Mouse (Mus musculus) hindbrain, embryonic 16.5 days (tissue): Measurements from ENCODE around the gene Prom1. TPM values are rescaled to one million over a fixed set of nuclear protein-coding genes. Genes with fewer than 3 reads are reported as not detected.

Experiments used
- ATAC-seq: fragments of 200-750 bp; cut with Nextera tagmentation; 2 replicates; pipeline ENCODE4 v1.8.0; 2017; ENCODE audit warnings: moderate TSS enrichment, moderate library complexity
- H3K27ac ChIP-seq: fragments of 300-500 bp; sonication (generic); 2 replicates; pipeline ENCODE4 v1.5.1; 2014; ENCODE audit warnings: low read depth, mild to moderate bottlenecking, control low read depth, low read length, moderate library complexity
- H3K27me3 ChIP-seq: fragments of 300-500 bp; sonication (generic); replicated peaks from 2 replicates; pipeline ENCODE4 v1.6.1; 2014; ENCODE audit warnings: low read length; ENCODE audit not compliant: control insufficient read depth, insufficient read depth
- H3K36me3 ChIP-seq: fragments of 300-500 bp; sonication (generic); 2 replicates; pipeline ENCODE4 v1.6.1; 2014; ENCODE audit warnings: mild to moderate bottlenecking, low read length, moderate library complexity, mixed read lengths; ENCODE audit not compliant: control insufficient read depth, insufficient read depth
- H3K4me1 ChIP-seq: fragments of 300-500 bp; sonication (generic); 2 replicates; pipeline ENCODE4 v1.6.1; 2014; ENCODE audit warnings: low read depth, low read length; ENCODE audit not compliant: control insufficient read depth, insufficient read depth
- H3K4me2 ChIP-seq: fragments of 300-500 bp; sonication (generic); 2 replicates; pipeline ENCODE4 v1.6.1; 2014; ENCODE audit warnings: mild to moderate bottlenecking, low read length, control low read depth, moderate library complexity
- H3K4me3 ChIP-seq: fragments of 300-500 bp; sonication (generic); 2 replicates; pipeline ENCODE4 v1.5.1; 2014; ENCODE audit warnings: mild to moderate bottlenecking, low read length, control low read depth, moderate library complexity
- H3K9ac ChIP-seq: fragments of 300-500 bp; sonication (generic); 2 replicates; pipeline ENCODE4 v1.6.1; 2014; ENCODE audit warnings: low read depth, mild to moderate bottlenecking, control low read depth, low read length, moderate library complexity
- H3K9me3 ChIP-seq: fragments of 300-500 bp; sonication (generic); 2 replicates; pipeline ENCODE4 v1.6.1; 2014; ENCODE audit warnings: mild to moderate bottlenecking, low read length, moderate library complexity; ENCODE audit not compliant: control insufficient read depth
- WGBS: fragments of 180-500 bp; shearing (Covaris S2); extraction: QIAGEN DNeasy Blood & Tissue Kit; methylation state at CpG from one replicate; pipeline ENCODE4 v1.1.7; 2014; 5-methylcytosine and 5-hydroxymethylcytosine counted together
- polyA plus RNA-seq: library from polyadenylated mRNA; unstranded; fragments of >200 nt; fragmentation: Nextera tagmentation; extraction: Ambion mirVana; gene quantifications from 2 replicates; pipeline ENCODE4 v1.2.1, GENCODE M21; 2015

Gene Prom1
- polyA plus RNA-seq, 1 experiment from 2014 or later: 25.6 TPM

- Histone ChIP-seq H3K36me3 (no peaks in the 10 kb centered on the region), H3K4me2 (no peak overlapping the region), H3K9ac (no peak overlapping the region), H3K4me3 (no peak overlapping the region), H3K4me1 (peaks cover 7% of the 10 kb centered on the region), H3K27me3 (no peaks in the 10 kb centered on the region), H3K9me3 (no peaks in the 10 kb centered on the region), H3K27ac (no peak overlapping the region)
- 93% methylated on average over 10 of the region's 10 CpGs for WGBS
- ATAC-seq: no peak
Measured at GRCm38 (mm10) chr5:44096106-44096505, 5.7 kb downstream of the Prom1 start.

DNA sequence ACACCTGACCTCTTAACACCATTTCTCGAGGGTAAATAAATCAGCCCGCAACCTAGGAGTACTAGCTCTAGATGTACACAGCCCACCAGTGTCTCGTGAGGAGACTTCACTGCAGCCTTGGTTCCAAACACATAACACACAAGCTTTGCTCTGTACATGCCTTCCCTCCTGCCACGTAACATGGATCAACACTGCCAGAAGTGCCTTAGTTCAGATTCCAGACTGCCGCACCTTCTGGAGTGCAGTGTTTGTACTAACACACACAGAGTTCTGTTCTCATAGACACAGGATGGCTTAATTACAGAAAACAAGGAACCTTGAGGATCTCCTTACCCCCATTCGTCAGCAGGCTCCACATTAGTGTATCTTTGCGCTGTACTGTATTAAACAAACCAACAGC lies 6.1 kb downstream of the Prom1 start:
- Histone ChIP-seq H3K4me1 (peaks cover 7% of the 10 kb centered on the region), H3K36me3 (no peaks in the 10 kb centered on the region), H3K4me3 (no peak overlapping the region), H3K9me3 (no peaks in the 10 kb centered on the region), H3K27ac (no peak overlapping the region), H3K4me2 (no peak overlapping the region), H3K27me3 (no peaks in the 10 kb centered on the region), H3K9ac (no peak overlapping the region)
- no peak for ATAC-seq
- WGBS: 85% methylated on average over 7 of the region's 7 CpGs

- no peak for ATAC-seq
- Histone ChIP-seq H3K9ac (no peak overlapping the region), H3K4me1 (no peaks in the 10 kb centered on the region), H3K9me3 (no peaks in the 10 kb centered on the region), H3K36me3 (no peaks in the 10 kb centered on the region), H3K27me3 (no peaks in the 10 kb centered on the region), H3K4me2 (no peak overlapping the region), H3K27ac (no peak overlapping the region), H3K4me3 (no peak overlapping the region)
- 70% methylated on average over 5 of the region's 5 CpGs for WGBS
Measured at GRCm38 (mm10) chr5:44087034-44087433, 14.8 kb downstream of the Prom1 start.

GRCm38 (mm10) chr5:44085871-44086270 lies 16.0 kb downstream of the Prom1 start:
- Histone ChIP-seq H3K4me2 (no peak overlapping the region), H3K9me3 (no peaks in the 10 kb centered on the region), H3K27me3 (no peaks in the 10 kb centered on the region), H3K4me3 (no peak overlapping the region), H3K4me1 (no peaks in the 10 kb centered on the region), H3K27ac (no peak overlapping the region), H3K9ac (no peak overlapping the region), H3K36me3 (no peaks in the 10 kb centered on the region)
- 92% methylated on average over 7 of the region's 7 CpGs for WGBS
- no peak for ATAC-seq

DNA sequence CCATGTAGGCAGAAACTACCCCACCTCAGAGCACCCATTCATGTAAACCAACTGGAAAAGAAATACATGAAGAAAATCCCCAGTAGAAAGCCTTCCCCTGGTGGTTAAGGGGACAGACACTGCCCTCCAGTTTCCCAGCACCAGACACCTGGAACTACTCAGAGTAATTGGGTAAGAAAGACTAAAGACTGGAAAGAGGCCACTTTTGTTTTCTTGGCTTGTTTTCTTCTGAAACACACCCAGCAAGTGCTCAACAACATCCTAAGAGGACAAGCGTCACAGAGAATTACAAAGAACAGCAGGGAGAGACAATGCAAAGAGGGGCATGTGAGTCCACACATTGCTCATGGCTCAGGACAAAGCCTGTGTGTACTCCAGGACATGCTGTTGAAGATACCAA lies 20.7 kb downstream of the Prom1 start:
- no peak overlapping the region for H3K27ac ChIP-seq
- no peak overlapping the region for H3K4me2 ChIP-seq
- H3K4me3 ChIP-seq: no peak overlapping the region
- no peak for ATAC-seq
- no peaks in the 10 kb centered on the region for H3K9me3 ChIP-seq
- H3K9ac ChIP-seq: no peak overlapping the region
- no peaks in the 10 kb centered on the region for H3K4me1 ChIP-seq
- 61% methylated on average over 1 of the region's 1 CpGs for WGBS
- no peaks in the 10 kb centered on the region for H3K36me3 ChIP-seq
- H3K27me3 ChIP-seq: no peaks in the 10 kb centered on the region

DNA sequence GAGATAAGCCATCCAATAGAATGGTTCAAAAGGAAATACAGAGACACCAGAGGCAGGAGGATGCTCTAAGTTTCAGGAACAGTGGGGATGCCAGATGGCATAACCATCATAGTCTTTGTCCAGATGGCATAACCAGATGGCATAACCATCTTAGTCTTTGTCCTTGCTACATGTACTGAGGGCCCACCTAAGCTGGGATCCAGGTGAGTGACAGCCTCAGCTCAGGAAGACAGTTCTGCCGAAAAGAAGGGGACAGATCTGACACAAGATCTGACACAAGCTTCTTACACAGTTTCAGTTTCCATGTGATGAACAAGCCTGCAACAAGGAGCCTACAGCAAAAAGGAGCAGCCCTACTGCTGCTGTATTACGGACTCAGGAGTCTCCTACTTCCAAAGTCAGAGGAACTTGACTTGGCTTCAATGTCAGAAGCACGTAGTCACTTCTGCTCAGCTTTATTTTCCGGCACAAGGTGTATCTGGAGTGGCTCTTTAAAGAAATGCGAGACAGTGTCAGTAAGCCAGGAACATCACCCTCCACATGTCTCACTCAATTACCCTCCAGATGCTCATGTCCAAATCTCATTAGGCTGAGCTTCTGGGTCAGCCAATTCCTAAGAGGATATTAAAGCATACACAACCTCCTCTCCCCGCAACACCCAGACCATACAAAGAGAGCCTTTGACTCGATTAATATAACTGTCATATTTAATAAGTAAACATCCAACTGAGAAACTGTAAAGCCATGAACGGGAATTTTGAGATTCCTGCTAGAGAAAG lies 21.4 kb downstream of the Prom1 start:
- H3K36me3 ChIP-seq: no peaks in the 10 kb centered on the region
- no peaks in the 10 kb centered on the region for H3K9me3 ChIP-seq
- H3K4me3 ChIP-seq: no peak overlapping the region
- 78% methylated on average over 8 of the region's 8 CpGs for WGBS
- no peak overlapping the region for H3K4me2 ChIP-seq
- H3K27ac ChIP-seq: no peak overlapping the region
- no peak for ATAC-seq
- H3K4me1 ChIP-seq: no peaks in the 10 kb centered on the region
- H3K9ac ChIP-seq: no peak overlapping the region
- H3K27me3 ChIP-seq: no peaks in the 10 kb centered on the region

- H3K4me1 ChIP-seq: no peaks in the 10 kb centered on the region
- no peaks in the 10 kb centered on the region for H3K9me3 ChIP-seq
- ATAC-seq: no peak
- WGBS: 83% methylated on average over 1 of the region's 1 CpGs
- H3K4me2 ChIP-seq: no peak overlapping the region
- H3K4me3 ChIP-seq: no peak overlapping the region
- H3K9ac ChIP-seq: no peak overlapping the region
- H3K27ac ChIP-seq: no peak overlapping the region
- H3K36me3 ChIP-seq: no peaks in the 10 kb centered on the region
- no peaks in the 10 kb centered on the region for H3K27me3 ChIP-seq
Measured at GRCm38 (mm10) chr5:44075432-44075831, 26.4 kb downstream of the Prom1 start.

- WGBS: 79% methylated on average over 3 of the region's 3 CpGs
- no peaks in the 10 kb centered on the region for H3K4me1 ChIP-seq
- no peaks in the 10 kb centered on the region for H3K27me3 ChIP-seq
- no peaks in the 10 kb centered on the region for H3K9me3 ChIP-seq
- H3K36me3 ChIP-seq: no peaks in the 10 kb centered on the region
- no peak overlapping the region for H3K4me3 ChIP-seq
- H3K27ac ChIP-seq: no peak overlapping the region
- ATAC-seq: no peak
- no peak overlapping the region for H3K9ac ChIP-seq
- no peak overlapping the region for H3K4me2 ChIP-seq
Measured at GRCm38 (mm10) chr5:44073634-44074033, 28.2 kb downstream of the Prom1 start.

GRCm38 (mm10) chr5:44070529-44071133 lies 31.2 kb downstream of the Prom1 start:
- H3K4me3 ChIP-seq: no peak overlapping the region
- H3K4me1 ChIP-seq: no peaks in the 10 kb centered on the region
- H3K9me3 ChIP-seq: no peaks in the 10 kb centered on the region
- H3K27me3 ChIP-seq: no peaks in the 10 kb centered on the region
- H3K9ac ChIP-seq: no peak overlapping the region
- H3K36me3 ChIP-seq: no peaks in the 10 kb centered on the region
- H3K27ac ChIP-seq: no peak overlapping the region
- ATAC-seq: no peak
- 70% methylated on average over 7 of the region's 7 CpGs for WGBS
- H3K4me2 ChIP-seq: no peak overlapping the region
